Mouse (Mus musculus) ES-E14 (cell line): Measurements from ENCODE around the gene Etv2.

Source experiments
- CHD2 ChIP-seq: IDR thresholded peaks from 2 replicates; pipeline ENCODE4 v1.6.1; 2014; ENCODE audit warnings: mild to moderate bottlenecking, low read depth, low read length, inconsistent platforms
- HCFC1 ChIP-seq: IDR thresholded peaks from 2 replicates; pipeline ENCODE4 v1.6.1; 2012; ENCODE audit warnings: low read length, inconsistent platforms, borderline replicate concordance; ENCODE audit not compliant: insufficient read depth
- MAFK ChIP-seq: IDR thresholded peaks from 2 replicates; pipeline ENCODE4 v1.6.1; 2014; ENCODE audit warnings: mild to moderate bottlenecking, low read depth, low read length, inconsistent platforms; ENCODE audit not compliant: insufficient read depth
- ZC3H11A ChIP-seq: IDR thresholded peaks from 2 replicates; pipeline ENCODE4 v1.6.1; 2012; ENCODE audit warnings: low read depth, mild to moderate bottlenecking, inconsistent platforms, low read length, borderline replicate concordance

DNA sequence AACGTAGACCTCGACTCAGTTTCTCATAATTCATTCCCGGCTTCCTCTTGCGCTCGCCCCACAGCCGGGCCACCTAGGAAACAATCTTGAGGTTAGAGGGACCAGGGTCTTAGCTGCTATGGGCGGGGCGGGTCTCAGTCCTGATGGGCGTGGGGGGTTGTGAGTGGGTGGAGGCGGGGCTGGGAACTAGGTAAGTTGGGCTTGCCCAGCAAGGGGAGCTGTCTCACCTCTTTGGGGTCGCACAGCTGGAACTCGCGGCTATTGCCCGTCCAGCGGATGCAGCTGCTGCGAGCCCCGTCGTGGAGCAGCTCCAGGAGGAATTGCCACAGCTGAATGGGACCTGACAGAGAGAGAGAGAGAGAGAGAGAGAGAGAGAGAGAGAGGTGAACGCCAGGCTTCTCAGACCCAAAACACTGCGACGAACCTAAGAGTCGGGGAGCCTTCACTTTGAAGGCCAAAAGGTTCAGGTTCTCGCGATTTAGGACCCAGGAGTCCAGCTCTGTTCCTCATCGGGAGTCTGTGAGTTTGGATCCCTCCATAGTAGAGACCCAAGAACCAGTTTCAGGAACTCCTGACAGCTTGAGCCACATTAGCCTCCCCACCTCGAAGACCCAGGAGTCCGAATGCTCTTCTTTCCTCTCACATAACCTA, 1.8 kb downstream of the Etv2 start:
- TF ChIP-seq MAFK = no peak
- TF ChIP-seq CHD2 = no peak
- TF ChIP-seq ZC3H11A = no peak
- no peak for TF ChIP-seq HCFC1
